Mouse (Mus musculus) ES-E14 (cell line): ENCODE measurements around the gene BC005624.

Experiments
- CHD2 ChIP-seq: IDR thresholded peaks from 2 replicates; pipeline ENCODE4 v1.6.1; 2014; ENCODE audit warnings: mild to moderate bottlenecking, low read depth, low read length, inconsistent platforms
- HCFC1 ChIP-seq: IDR thresholded peaks from 2 replicates; pipeline ENCODE4 v1.6.1; 2012; ENCODE audit warnings: low read length, inconsistent platforms, borderline replicate concordance; ENCODE audit not compliant: insufficient read depth
- ZC3H11A ChIP-seq: IDR thresholded peaks from 2 replicates; pipeline ENCODE4 v1.6.1; 2012; ENCODE audit warnings: low read depth, mild to moderate bottlenecking, inconsistent platforms, low read length, borderline replicate concordance
- ZNF384 ChIP-seq: IDR thresholded peaks from 2 replicates; pipeline ENCODE4 v1.6.1; 2012; ENCODE audit warnings: low read depth, low read length, inconsistent platforms

GRCm38 (mm10) chr2:30990221-30990620 is 8.2 kb upstream of the BC005624 start:
- no peak for TF ChIP-seq HCFC1
- no peak for TF ChIP-seq ZNF384
- TF ChIP-seq CHD2, result no peak
- no peak for TF ChIP-seq ZC3H11A
